Mouse (Mus musculus) gastrocnemius, adult 18-20 months (tissue): ENCODE data around the gene Dnajc22. TPM values are rescaled to one million over a fixed set of nuclear protein-coding genes. Genes with fewer than 3 reads are reported as not detected.
A peak's percentile ranks its signal among the peaks of the same experiment; 100 is the strongest.

Source experiments
- DNase-seq: peaks from one replicate; pipeline ENCODE4 v3.0.0; 2021; ENCODE audit warnings: low spot score
- microRNA-seq: library from miRNA; unstranded; fragments of <30 nt; microRNA quantifications from one replicate; pipeline ENCODE4 v1.2.0, GENCODE M21; 2021
- total RNA-seq, 2 experiments: library from RNA; stranded (reverse); gene quantifications; 2 replicates each; pipeline ENCODE4 v1.2.3; 2021

Gene Dnajc22
- total RNA-seq, 2 experiments from 2014 or later, result 0.19 TPM; not detected in 1

DNA sequence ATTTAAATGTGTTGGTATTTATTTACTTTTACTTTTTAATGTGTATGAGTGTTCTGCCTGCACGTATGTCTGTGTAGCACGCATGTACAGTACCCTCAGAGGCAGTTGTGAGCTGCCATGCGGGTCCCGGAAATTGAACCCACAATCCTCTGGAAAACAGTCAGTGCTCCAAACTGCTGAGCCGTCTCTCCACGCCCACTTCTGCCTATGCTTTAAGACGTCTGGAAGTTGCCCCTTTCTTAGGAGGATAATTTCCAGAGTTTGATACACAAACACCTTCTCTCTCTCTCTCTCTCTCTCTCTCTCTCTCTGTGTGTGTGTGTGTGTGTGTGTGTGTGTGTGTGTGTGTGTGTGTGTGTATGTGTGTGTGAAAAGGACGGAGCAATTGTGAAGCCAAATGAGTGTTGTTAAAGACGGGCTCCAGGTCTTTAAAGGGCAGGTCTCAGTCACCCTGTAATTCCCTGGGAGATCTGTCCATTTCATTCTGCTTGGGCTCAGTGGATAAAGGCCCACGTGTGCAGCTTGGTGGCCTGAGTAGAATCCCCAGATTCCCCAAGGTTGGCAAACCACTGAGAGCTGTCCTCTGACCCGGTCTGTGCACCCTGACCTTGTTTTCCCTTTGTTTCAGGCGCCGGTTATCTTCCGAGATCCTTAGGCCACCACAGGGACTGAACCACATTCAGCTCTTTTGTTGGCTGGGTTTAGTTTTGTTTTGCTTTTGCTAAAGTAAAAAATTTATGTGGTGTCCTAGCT, 21.5 kb downstream of the Dnajc22 start:
- DNase-seq, result no peak

DNA sequence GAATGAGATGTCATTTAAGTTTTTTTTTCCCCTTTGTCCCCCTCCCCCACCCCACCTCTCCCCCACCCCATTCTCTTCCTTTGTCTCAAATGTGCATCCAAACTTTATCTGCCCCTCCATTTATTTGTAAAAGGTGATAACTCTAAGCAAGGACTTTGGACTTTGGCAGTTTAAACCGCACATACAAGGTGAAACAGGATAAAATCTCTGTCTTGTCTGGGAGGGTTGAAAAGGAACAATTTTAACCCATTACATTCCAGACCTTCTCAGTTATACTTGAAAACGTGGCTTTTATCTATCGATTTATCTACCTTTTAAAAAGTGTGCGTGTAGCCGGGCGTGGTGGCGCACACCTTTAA, 22.1 kb downstream of the Dnajc22 start:
- DNase-seq, result no peak

- DNase-seq, result no peak
These were observed 23.6 kb downstream of the Dnajc22 start for GRCm38 (mm10) chr15:99116539-99116938.

DNA sequence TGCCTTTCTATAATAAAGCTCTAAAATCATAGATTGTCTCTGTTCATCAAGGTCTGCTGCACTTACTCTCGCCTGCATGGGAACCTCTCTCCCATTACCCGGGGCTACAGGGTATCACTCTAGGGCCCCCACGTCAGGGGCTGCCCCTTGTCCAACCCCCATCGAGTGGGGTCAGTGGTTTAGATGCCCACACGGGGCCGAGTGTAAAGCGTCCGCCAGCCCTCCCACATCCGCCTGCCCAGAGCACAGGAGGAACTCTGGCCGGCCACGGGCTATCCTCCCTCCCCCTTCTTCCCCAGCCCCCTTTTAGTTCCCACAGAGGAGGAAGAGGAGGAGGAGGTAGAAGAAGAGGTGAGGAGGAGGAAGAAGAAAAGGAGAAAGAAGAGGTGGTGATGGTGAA, 27.8 kb downstream of the Dnajc22 start:
- no peak for DNase-seq

- no peak for DNase-seq
These were observed 29.7 kb downstream of the Dnajc22 start for GRCm38 (mm10) chr15:99122642-99123041.

DNA sequence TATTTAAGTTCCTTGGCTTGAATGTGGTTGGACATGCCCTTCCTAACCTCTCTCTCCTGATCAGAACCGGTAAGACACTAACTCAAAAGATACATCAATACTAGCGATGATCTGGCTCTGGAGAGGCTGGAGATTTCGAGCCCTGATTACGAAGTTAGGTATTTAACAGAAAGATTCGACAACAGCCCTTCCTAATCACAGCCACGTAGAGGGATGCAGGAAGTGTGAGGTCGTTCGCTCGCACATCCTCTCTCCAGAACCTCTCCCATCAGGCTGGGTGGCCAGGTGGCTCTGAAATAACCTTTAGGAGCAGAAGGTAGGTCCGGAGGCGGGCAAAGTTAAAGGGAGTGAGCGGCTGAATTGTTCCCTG, 32.7 kb downstream of the Dnajc22 start, which contains the start of gene Spats2:
Gene Spats2 (plus strand): TSS at position 206 of the 370 bp plus-strand sequence.
- DNase-seq, result no peak

GRCm38 (mm10) chr15:99126081-99126815, 33.3 kb downstream of the Dnajc22 start:
- peak; percentile 85 for DNase-seq

DNA sequence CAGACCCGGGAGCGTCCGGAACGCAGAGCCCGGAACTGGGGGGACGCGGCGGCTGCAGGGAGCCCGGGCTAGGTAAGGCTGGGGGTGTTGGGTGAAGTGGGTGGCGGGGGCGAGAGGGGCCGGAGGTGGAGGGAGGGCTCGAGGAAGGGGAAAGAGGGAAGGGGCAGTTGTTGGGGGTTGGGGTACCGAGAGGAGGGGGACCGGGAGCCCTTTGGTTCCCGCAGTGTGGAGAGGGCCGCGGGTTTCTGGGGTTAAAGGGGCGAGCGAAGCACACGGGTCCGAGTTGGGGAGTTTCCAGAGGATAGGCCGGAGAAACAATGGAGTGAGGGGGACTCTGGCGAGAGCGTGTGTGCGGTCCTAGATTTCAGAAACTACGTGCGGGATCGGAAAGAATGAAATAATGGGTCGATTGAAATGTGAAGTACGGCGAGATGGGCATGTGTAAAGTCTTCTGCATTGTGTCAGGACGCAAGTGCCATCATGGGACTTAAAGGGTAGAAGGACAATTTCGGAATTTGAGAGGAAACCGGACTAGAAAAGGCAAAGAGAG, 33.9 kb downstream of the Dnajc22 start:
- DNase-seq, result no peak

GRCm38 (mm10) chr15:99127851-99128522, 35.0 kb downstream of the Dnajc22 start:
- no peak for DNase-seq

GRCm38 (mm10) chr15:99129441-99129840, 36.5 kb downstream of the Dnajc22 start:
- DNase-seq, result no peak

GRCm38 (mm10) chr15:99129956-99130910, 37.3 kb downstream of the Dnajc22 start:
- no peak for DNase-seq

DNA sequence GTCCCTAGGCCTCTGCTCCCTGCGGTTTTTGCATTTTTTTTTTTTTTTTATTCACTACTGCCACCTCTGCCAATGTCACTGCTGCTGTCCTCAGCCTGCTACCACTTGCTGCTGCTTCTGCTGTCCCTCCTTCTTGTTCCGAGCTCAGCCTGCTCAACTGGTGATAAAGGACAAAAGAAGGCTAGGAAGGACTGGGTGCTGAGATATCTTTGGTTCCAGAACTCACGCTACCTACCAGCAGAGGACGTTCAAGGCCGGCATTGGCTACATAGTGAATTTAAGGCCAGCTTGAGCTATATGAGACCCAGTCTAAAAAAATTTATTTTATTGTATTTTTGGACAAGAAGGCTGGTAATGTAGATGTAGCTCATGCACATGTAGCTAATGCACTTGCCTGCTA, 45.4 kb downstream of the Dnajc22 start:
- no peak for DNase-seq

DNA sequence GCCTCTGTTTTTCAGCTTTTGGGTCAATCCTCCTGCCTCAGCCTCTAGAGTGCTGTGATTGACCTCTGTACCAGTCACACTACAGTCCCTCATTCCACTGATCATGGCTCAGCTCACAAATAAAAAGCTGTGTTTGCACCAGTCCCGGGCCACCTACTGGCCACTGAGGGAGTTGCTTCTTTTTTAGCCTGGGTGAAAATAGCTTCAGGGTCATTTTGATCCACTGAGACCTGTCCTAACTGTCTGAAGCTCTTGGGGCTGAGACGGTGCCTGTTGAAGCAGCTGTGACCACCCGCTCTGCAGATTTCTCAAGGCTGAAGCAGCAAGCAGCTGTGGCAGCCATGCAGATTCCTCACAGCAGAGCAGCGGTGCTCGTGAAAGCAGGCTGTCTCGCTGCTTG, 46.7 kb downstream of the Dnajc22 start:
- DNase-seq, result peak; percentile 15

DNA sequence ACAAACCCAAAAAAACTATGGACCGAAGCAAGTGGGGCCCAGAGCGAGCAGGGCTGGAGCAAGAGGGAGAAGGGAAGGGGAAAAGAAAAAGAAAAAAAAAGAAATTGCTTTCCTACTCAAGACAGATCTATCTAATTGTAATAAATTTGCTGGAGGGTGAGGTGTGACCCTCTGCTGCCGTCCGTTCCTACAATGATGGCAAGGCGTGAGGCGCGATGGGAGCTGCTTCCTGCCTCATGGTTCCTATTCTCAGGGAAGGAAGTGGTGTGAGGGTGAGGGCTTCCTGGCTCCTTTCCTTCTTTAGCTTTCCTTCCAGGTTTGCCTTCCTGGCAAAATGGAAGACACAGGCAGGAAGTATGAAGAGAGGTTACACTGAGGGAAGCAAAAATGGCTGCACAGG, 57.5 kb downstream of the Dnajc22 start:
- DNase-seq, result no peak

DNA sequence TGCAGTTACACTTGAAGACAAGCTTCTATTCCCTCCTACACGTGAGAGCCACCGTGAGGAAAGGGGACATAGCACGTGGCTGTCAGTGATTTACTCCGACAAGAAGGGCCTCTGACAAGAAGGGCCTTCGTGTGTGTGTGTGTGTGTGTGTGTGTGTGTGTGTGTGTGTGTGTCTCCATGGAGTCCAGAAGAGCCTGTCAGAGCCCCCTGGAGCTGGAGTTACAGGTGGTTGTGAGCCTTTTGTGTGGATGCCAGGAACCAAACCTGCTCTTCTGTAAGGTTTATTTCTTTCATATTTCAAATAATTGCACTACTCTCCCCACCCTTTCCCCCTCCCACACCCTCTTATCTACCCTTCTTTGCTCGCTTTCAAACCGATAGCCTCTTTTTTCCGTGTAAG, 58.4 kb downstream of the Dnajc22 start:
- no peak for DNase-seq

GRCm38 (mm10) chr15:99153466-99153865, 60.5 kb downstream of the Dnajc22 start:
- DNase-seq, result no peak

Small RNA genes within 50 kb of the gene (microRNA-seq; reads per million reads assigned to microRNA genes)
- not detected for gene Mir6960

Other genes starting within 250 kb of the Dnajc22 start
- gene Kmt2d, start 222.0 kb upstream of the Dnajc22 start, total RNA-seq, result 10 to 100 TPM; 43.2 to 50.1 TPM
- 1 to 10 TPM; 1.3 TPM for gene Rhebl1, start 198.6 kb upstream of the Dnajc22 start, total RNA-seq
- 1 to 10 TPM in 1 of 2 experiments, under 1 TPM in 1; 0.75 to 1.5 TPM for gene Dhh, start 194.6 kb upstream of the Dnajc22 start, total RNA-seq
- gene Lmbr1l, start 174.9 kb upstream of the Dnajc22 start, total RNA-seq, result 1 to 10 TPM; 4.8 to 4.9 TPM
- 10 to 100 TPM; 15.6 to 29.6 TPM for gene Tuba1b, start 158.6 kb upstream of the Dnajc22 start, total RNA-seq
- not detected for gene Gm49450, start 139.6 kb upstream of the Dnajc22 start, total RNA-seq
- 10 to 100 TPM; 17.9 to 38.6 TPM for gene Tuba1a, start 139.5 kb upstream of the Dnajc22 start, total RNA-seq
- 1 to 10 TPM; 5.4 to 9.9 TPM for gene Tuba1c, start 63.3 kb upstream of the Dnajc22 start, total RNA-seq
- under 1 TPM; 0.43 to 0.88 TPM for gene Prph, start 38.0 kb upstream of the Dnajc22 start, total RNA-seq
- under 1 TPM in 1 of 2 experiments, not detected in 1; 0.21 TPM for gene Troap, start 18.6 kb upstream of the Dnajc22 start, total RNA-seq
- gene C1ql4, start 5.4 kb upstream of the Dnajc22 start, total RNA-seq, result not detected
- gene Spats2, start 32.7 kb downstream of the Dnajc22 start, total RNA-seq, result 1 to 10 TPM; 3.8 to 4.6 TPM
- not detected for gene Kcnh3, start 131.7 kb downstream of the Dnajc22 start, total RNA-seq
- gene Mcrs1, start 158.8 kb downstream of the Dnajc22 start, total RNA-seq, result 10 to 100 TPM; 22.1 to 25.2 TPM
- gene Prpf40b, start 201.9 kb downstream of the Dnajc22 start, total RNA-seq, result 10 to 100 TPM; 21.9 to 25.4 TPM
- not detected for gene Fam186b, start 202.7 kb downstream of the Dnajc22 start, total RNA-seq